Mouse (Mus musculus) forebrain, postnatal 0 days (tissue): ENCODE measurements around the gene Ambra1. TPM values are rescaled to one million over a fixed set of nuclear protein-coding genes. Genes with fewer than 3 reads are reported as not detected.

ENCODE experiments used
- ATAC-seq: fragments of 200-750 bp; cut with Nextera tagmentation; 2 replicates; pipeline ENCODE4 v1.8.0; 2017; ENCODE audit warnings: mild to moderate bottlenecking, moderate library complexity
- DNase-seq: peaks from one replicate; pipeline ENCODE4 v3.0.0-alpha.2; 2015
- H3K27ac ChIP-seq: fragments of 300-500 bp; sonication (generic); 2 replicates; pipeline ENCODE4 v1.5.1; 2014; ENCODE audit warnings: low read depth, mild to moderate bottlenecking, antibody characterized with exemption, low read length, moderate library complexity, mixed read lengths
- H3K27me3 ChIP-seq: fragments of 300-500 bp; sonication (generic); 2 replicates; pipeline ENCODE4 v1.6.1; 2014; ENCODE audit warnings: mild to moderate bottlenecking, low read length, mixed read lengths; ENCODE audit not compliant: insufficient read depth
- H3K36me3 ChIP-seq: fragments of 300-500 bp; sonication (generic); 2 replicates; pipeline ENCODE4 v1.6.1; 2014; ENCODE audit warnings: mild to moderate bottlenecking, moderate library complexity; ENCODE audit not compliant: insufficient read depth
- H3K4me1 ChIP-seq: fragments of 300-500 bp; sonication (generic); 2 replicates; pipeline ENCODE4 v1.6.1; 2014; ENCODE audit warnings: antibody characterized with exemption; ENCODE audit not compliant: insufficient read depth
- H3K4me2 ChIP-seq: fragments of 300-500 bp; sonication (generic); 2 replicates; pipeline ENCODE4 v1.6.1; 2014; ENCODE audit warnings: low read depth, mild to moderate bottlenecking, moderate library complexity
- H3K4me3 ChIP-seq: fragments of 300-500 bp; sonication (generic); 2 replicates; pipeline ENCODE4 v1.5.1; 2014; ENCODE audit warnings: low read depth, low read length, mixed read lengths
- H3K9ac ChIP-seq: fragments of 300-500 bp; sonication (generic); 2 replicates; pipeline ENCODE4 v1.6.1; 2014; ENCODE audit warnings: mild to moderate bottlenecking
- H3K9me3 ChIP-seq: fragments of 300-500 bp; sonication (generic); 2 replicates; pipeline ENCODE4 v1.6.1; 2016; ENCODE audit warnings: low read length
- CTCF ChIP-seq: sonication (generic); IDR thresholded peaks from 2 replicates; pipeline ENCODE4 v1.5.1; 2016; ENCODE audit warnings: antibody characterized with exemption, control low read depth, low read depth
- WGBS: fragments of 180-500 bp; shearing (Covaris S2); extraction: QIAGEN DNeasy Blood & Tissue Kit; methylation state at CpG from one replicate; pipeline ENCODE4 v1.1.7; 2014; 5-methylcytosine and 5-hydroxymethylcytosine counted together
- polyA plus RNA-seq: library from polyadenylated mRNA; unstranded; fragments of >200 nt; fragmentation: Nextera tagmentation; extraction: Ambion mirVana; gene quantifications from 2 replicates; pipeline ENCODE4 v1.2.1, GENCODE M21; 2015
- total RNA-seq: library from RNA; depleted of rRNA; stranded (reverse); fragments of >200 nt; gene quantifications from 2 replicates; pipeline ENCODE4 v1.2.3, GENCODE M21; 2014

Gene Ambra1
- total and polyA plus RNA-seq, 2 experiments from 2014 or later = 17.0 to 47.2 TPM

- Histone ChIP-seq H3K36me3 (no peaks in the 10 kb centered on the region; the same call in 1 of the 2 replicates), H3K9ac (no peak overlapping the region), H3K9me3 (no peaks in the 10 kb centered on the region), H3K27me3 (no peaks in the 10 kb centered on the region), H3K27ac (no peak overlapping the region), H3K4me2 (no peak overlapping the region), H3K4me3 (no peak overlapping the region), H3K4me1 (no peaks in the 10 kb centered on the region)
- no peak for TF ChIP-seq CTCF
- WGBS = 87% methylated on average over 1 of the region's 1 CpGs
- no peak for DNase-seq
- no peak for ATAC-seq
Observed at GRCm38 (mm10) chr2:91834272-91834671, 104.3 kb downstream of the Ambra1 start.

- H3K36me3 ChIP-seq = no peaks in the 10 kb centered on the region; the same call in 1 of the 2 replicates
- no peak for DNase-seq
- TF ChIP-seq CTCF = no peak
- no peak overlapping the region for H3K27ac ChIP-seq
- H3K9me3 ChIP-seq = no peaks in the 10 kb centered on the region
- 82% methylated on average over 1 of the region's 1 CpGs for WGBS
- no peak overlapping the region for H3K4me2 ChIP-seq
- no peaks in the 10 kb centered on the region for H3K4me1 ChIP-seq
- no peak for ATAC-seq
- H3K9ac ChIP-seq = no peak overlapping the region
- no peak overlapping the region for H3K4me3 ChIP-seq
- H3K27me3 ChIP-seq = no peaks in the 10 kb centered on the region
Observed at GRCm38 (mm10) chr2:91835031-91835430, 105.1 kb downstream of the Ambra1 start.

- no peak for ATAC-seq
- H3K4me3 ChIP-seq = no peak overlapping the region
- no peaks in the 10 kb centered on the region; the same call in 1 of the 2 replicates for H3K36me3 ChIP-seq
- no peaks in the 10 kb centered on the region for H3K27me3 ChIP-seq
- no peaks in the 10 kb centered on the region for H3K4me1 ChIP-seq
- DNase-seq = no peak
- no peak overlapping the region for H3K9ac ChIP-seq
- no peak overlapping the region for H3K4me2 ChIP-seq
- no peak overlapping the region for H3K27ac ChIP-seq
- WGBS = 93% methylated on average over 3 of the region's 3 CpGs
- H3K9me3 ChIP-seq = no peaks in the 10 kb centered on the region
- TF ChIP-seq CTCF = no peak
Observed at GRCm38 (mm10) chr2:91835631-91836030, 105.7 kb downstream of the Ambra1 start.

GRCm38 (mm10) chr2:91844085-91844484, 114.2 kb downstream of the Ambra1 start:
- H3K4me2 ChIP-seq = no peak overlapping the region
- 0 out of 2 replicates have a peak overlapping the region, but pooled peaks have one; percentile 4 for H3K27ac ChIP-seq
- WGBS = 21% methylated on average over 1 of the region's 1 CpGs
- DNase-seq = no peak
- ATAC-seq = no peak; the same call in 1 of the 2 replicates
- no peaks in the 10 kb centered on the region for H3K9me3 ChIP-seq
- H3K36me3 ChIP-seq = no peaks in the 10 kb centered on the region
- no peak overlapping the region for H3K9ac ChIP-seq
- TF ChIP-seq CTCF = no peak
- no peaks in the 10 kb centered on the region for H3K27me3 ChIP-seq
- no peaks in the 10 kb centered on the region for H3K4me1 ChIP-seq
- no peak overlapping the region for H3K4me3 ChIP-seq

- Histone ChIP-seq H3K4me2 (no peak overlapping the region), H3K4me1 (peaks cover 6% of the 10 kb centered on the region; the same call in 1 of the 2 replicates), H3K27me3 (no peaks in the 10 kb centered on the region), H3K9ac (no peak overlapping the region), H3K4me3 (no peak overlapping the region), H3K36me3 (no peaks in the 10 kb centered on the region), H3K9me3 (no peaks in the 10 kb centered on the region), H3K27ac (peak overlapping the region; percentile 3; the same call in 1 of the 2 replicates)
- TF ChIP-seq CTCF = no peak
- DNase-seq = peak; percentile 41
- WGBS = 10% methylated on average over 2 of the region's 2 CpGs
- ATAC-seq = no peak
Observed at GRCm38 (mm10) chr2:91852446-91853191, 122.7 kb downstream of the Ambra1 start.

DNA sequence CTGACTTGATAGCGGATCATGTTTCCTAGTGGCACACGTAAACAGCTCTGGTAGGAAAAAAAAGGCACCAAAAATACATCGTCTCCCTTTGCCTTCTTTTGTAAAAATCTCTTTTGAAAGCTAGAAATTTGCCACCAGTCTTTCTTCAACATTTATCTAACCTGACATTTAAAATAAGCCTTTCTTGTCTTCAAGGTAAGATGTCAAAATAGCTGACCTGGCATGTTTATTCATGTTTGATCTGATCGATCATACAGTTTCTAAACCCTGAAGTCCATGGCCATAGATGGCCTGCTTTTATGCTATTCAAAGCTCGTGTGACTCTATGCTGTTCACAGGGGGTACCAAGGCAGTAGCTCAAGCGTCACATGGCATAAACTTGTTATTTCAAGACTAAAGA, 124.6 kb downstream of the Ambra1 start:
- Histone ChIP-seq H3K9ac (no peak overlapping the region), H3K9me3 (no peaks in the 10 kb centered on the region), H3K27ac (no peak overlapping the region), H3K4me3 (no peak overlapping the region), H3K27me3 (no peaks in the 10 kb centered on the region), H3K4me1 (peaks cover 6% of the 10 kb centered on the region; the same call in 1 of the 2 replicates), H3K4me2 (no peak overlapping the region), H3K36me3 (no peaks in the 10 kb centered on the region)
- DNase-seq = no peak
- 77% methylated on average over 6 of the region's 6 CpGs for WGBS
- no peak for ATAC-seq
- no peak for TF ChIP-seq CTCF

- Histone ChIP-seq H3K4me2 (no peak overlapping the region), H3K9ac (no peak overlapping the region), H3K9me3 (no peaks in the 10 kb centered on the region), H3K27me3 (no peaks in the 10 kb centered on the region), H3K4me1 (peaks cover 6% of the 10 kb centered on the region; the same call in 1 of the 2 replicates), H3K27ac (no peak overlapping the region), H3K4me3 (no peak overlapping the region), H3K36me3 (no peaks in the 10 kb centered on the region)
- ATAC-seq (no peak), DNase-seq (no peak)
- WGBS = 72% methylated on average over 3 of the region's 3 CpGs
- TF ChIP-seq CTCF = no peak
Observed at GRCm38 (mm10) chr2:91856958-91857357, 127.0 kb downstream of the Ambra1 start.
